Mouse (Mus musculus) heart, postnatal 10 days (tissue): ENCODE data around the gene Ash1l. TPM values are rescaled to one million over a fixed set of nuclear protein-coding genes. Genes with fewer than 3 reads are reported as not detected.

Experiments used
- DNase-seq, 2 experiments: peaks; one replicate each; pipeline ENCODE4 v3.0.0; 2021
- intact Hi-C: fragments of 180-260 bp; cut with DNase I; formaldehyde crosslinking; loops from one replicate; pipeline ENCODE4 v1.15.1; 2025
- total RNA-seq, 2 experiments: library from RNA; stranded (reverse); gene quantifications; 2 replicates each; pipeline ENCODE4 v1.2.3; 2021

The Ash1l gene
- total RNA-seq, 2 experiments from 2014 or later: 45.4 to 46.0 TPM

DNA sequence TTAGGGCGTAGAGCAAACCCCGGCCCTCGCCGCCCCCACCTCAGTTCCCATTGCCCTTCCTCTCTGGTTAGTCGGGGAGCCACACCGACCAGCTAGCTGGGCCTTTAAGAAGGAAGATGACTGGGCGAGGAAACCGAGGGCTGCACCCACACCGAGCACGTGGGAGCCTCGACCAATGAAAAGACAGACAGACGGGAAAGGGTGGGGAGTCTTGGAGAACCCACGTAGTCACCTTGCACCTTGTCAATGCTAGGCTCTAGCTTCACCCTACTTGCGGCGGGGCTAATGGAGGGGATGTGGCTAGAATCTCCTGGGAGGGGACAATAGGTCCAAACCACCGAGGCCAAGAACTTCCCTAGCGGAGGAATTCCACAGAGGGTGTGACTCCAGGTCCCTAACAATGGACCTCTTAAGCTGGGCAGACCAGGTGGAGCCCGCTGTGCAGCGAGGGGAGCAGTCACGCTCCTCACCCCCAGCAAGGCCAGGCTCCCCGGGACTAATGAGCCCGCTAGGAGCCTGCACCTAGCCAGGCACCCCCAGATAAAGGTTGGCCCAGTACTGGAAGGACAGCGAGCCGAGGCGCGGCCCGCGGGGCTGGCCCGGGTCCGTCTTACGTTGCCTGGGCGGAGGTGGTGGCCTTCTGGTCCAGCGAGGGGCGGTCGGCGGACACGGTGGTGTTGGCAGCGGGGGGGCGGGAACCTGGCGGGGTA, 139.6 kb downstream of the Ash1l start:
- peak; percentile 91 for DNase-seq
- intact Hi-C loops: loop anchor here (1.0 to 5.0 kb wide), 2 partner anchors 67 to 126 kb away; no protein-coding TSS in a partner anchor

GRCm38 (mm10) chr3:89090694-89091655, 140.6 kb downstream of the Ash1l start:
- DNase-seq: peak; percentile 85 to 88
- intact Hi-C loops: loop anchor here (1.0 to 5.0 kb wide), 2 partner anchors 66 to 125 kb away; no protein-coding TSS in a partner anchor

DNA sequence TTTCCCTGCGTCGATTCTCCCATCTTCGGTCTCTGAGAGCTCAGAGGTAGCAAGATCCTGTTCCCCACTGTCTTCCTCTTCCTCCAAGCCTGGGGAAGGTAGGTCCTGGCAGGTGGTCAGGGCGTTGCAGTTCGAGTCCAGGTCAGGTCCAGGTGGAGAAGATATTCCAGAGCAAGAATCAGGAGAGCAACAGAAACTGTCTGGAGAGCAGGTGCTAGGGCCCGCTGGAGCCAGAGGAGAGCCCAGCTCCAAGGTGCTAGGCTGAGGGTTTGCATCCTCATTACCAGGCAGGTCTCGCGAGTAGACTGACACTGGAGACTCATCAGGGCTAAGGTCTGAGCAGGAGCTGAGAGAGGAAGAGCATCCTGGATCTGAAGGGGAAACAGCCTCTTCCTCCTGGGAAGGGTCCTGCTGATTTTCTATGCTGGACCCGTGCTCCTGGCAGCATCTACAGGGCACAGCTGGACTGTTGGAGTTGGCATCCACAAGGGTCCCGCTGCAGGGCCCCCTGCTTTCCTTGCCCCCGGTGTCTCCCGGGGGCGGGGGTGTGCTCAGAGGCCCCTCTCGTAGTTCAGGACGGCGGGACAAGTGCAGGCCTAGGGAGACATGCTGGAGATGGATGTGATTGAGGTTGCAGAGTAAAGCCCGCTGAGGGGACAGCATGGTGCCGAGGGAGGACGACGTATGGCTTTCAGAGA, 141.5 kb downstream of the Ash1l start:
- DNase-seq: no peak
- intact Hi-C loops: loop anchor here (5.0 kb wide), 1 partner anchor 65 kb away; no protein-coding TSS in a partner anchor

DNA sequence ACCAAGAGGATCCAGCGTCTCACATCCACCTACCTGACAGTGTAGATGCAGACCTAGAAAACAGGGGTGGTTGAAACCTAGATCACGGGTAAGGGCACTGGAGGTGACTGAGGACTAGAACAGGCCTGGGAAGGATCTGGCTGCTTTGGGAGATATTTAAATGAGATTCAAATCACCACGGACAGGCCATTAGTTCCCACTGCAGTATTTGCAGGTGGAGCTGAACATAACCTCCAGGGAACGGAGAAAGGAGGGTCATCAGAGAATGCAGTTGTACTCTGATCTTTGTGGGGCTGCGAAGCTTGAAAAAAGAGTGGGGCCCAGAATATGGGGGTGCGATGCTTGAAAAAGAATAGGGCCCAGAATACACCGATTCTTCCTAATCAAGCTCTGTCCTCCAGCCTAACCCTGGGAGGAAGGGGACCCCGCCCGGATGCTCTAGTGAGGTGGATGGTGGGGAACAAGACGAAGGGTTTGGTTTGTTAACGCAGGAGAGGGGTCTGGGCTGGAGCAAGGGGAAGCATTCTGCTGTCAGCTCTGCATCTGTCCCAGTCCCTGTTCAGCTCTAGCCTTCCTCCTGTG, 142.2 kb downstream of the Ash1l start:
- DNase-seq: no peak
- intact Hi-C loops: loop anchor here (5.0 kb wide), 1 partner anchor 65 kb away; no protein-coding TSS in a partner anchor

DNA sequence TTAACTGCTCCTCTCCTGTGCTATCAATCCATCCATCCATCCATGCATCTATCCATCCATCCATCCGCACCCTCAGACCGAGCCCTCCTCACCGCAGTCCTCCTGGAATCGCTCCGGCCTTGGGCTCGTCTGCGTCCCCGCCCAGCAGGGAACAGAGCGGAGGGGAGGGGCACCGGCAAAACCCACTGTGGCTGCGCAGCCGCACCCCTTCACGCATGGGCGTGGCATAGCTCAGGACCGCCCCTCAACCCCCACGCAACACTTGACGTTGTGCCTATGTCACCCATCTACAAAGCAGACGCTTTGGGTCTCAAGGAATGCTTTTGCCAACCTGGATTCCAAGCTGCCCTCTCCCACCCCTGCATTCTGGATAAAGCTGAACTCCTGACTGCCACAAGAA, 142.8 kb downstream of the Ash1l start, which contains the start of gene Rusc1:
TSS of gene Rusc1 (minus strand) at position 137 of the 400 bp plus-strand sequence.
- DNase-seq: peak; percentile 84 to 87
- intact Hi-C loops: loop anchor here (5.0 kb wide), 1 partner anchor 64 kb away; no protein-coding TSS in a partner anchor

GRCm38 (mm10) chr3:89094021-89094420, 143.6 kb downstream of the Ash1l start:
- no peak for DNase-seq
- intact Hi-C loops: loop anchor here (5.0 kb wide), 1 partner anchor 63 kb away; no protein-coding TSS in a partner anchor

GRCm38 (mm10) chr3:89100811-89101210, 150.4 kb downstream of the Ash1l start, which contains the start of gene Gm43738:
Gene Gm43738, minus strand, starts transcription at chr3:89101099.
- intact Hi-C loops: loop anchor here (10.0 kb wide), 1 partner anchor 204 kb away; no protein-coding TSS in a partner anchor
- DNase-seq: no peak

GRCm38 (mm10) chr3:89101459-89101811, 151.0 kb downstream of the Ash1l start:
- intact Hi-C loops: loop anchor here (10.0 kb wide), 1 partner anchor 203 kb away; no protein-coding TSS in a partner anchor
- DNase-seq: no peak

DNA sequence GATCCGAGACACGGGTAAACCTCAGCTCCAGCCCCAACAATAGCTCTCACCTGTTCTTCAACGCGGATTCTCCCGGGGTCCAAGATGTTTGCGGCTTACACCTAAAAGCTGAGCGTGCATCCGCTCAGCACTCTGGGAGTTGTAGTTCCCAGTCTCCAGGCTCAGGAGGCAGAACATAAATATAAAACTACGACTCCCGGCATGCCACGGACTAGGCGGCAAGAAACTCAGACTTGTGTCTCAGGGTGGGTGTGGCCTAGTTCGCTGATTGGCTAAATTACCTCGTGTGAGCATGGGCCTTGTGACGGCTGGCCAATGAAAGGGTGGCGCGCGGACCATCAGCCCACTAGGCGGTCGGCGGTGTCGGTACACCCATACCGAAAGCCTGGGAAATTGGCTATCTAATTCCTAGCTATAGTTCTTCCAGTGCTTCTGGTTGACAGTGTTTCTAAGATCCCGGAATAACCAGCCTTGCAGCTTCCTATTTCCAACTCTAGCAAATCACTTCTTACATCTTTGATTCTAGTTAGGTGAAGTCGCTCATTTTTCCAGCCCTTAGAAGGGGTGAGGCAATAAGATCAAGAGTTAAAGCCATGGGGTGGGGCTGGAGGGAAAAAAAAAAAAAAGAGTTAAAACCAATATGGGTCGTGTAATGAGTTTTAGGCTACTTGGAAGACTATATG, 151.5 kb downstream of the Ash1l start, which contains the start of gene Fdps:
TSS of gene Fdps (minus strand) at position 148 of the 683 bp plus-strand sequence.
- intact Hi-C loops: loop anchor here (10.0 kb wide), 1 partner anchor 203 kb away; no protein-coding TSS in a partner anchor
- peak; percentile 97 to 98 for DNase-seq

DNA sequence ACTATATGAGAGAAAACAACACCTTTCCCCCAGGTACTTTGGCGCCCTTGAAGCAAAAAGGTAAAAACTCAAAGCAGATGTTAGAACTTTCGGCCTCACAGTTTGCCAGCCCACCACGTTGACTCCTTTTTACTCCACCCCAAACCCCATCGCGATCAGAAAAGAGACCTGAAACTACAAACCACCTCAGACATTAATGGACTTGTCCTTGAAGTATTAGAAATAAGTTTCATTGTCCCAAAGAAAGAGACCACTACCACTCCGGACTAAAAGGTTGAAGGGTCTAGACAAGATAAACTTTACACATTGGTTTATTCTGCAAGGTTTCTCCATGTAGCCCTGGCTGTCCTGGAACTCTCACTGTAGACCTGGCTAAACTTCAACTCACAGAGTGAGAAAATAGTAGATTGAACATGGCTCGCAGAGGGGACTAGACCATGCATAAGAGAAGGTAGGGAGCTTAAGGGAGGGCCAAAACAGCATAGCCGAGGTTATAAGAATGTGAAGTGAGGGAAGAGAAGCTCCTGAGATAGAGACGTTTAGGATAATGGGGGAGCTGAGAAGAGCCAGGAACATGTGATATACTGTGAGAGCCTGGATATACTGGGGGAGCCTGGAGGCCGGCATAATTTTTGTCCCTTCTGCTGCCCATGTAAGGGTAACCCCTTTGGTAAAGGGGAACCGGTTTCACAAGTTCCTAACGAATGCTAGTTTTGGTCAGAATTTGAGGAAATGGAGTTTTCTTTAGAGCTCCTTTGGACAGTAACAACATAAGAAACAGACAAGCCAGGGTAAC, 152.3 kb downstream of the Ash1l start:
- intact Hi-C loops: loop anchor here (10.0 kb wide), 1 partner anchor 202 kb away; no protein-coding TSS in a partner anchor
- no peak for DNase-seq

- intact Hi-C loops: loop anchor here (10.0 kb wide), 1 partner anchor 202 kb away; no protein-coding TSS in a partner anchor
- DNase-seq: no peak
Measured at GRCm38 (mm10) chr3:89103291-89103595, 152.8 kb downstream of the Ash1l start.

- intact Hi-C loops: loop anchor here (10.0 kb wide), 1 partner anchor 198 kb away; no protein-coding TSS in a partner anchor
- no peak for DNase-seq
Measured at GRCm38 (mm10) chr3:89106881-89107280, 156.5 kb downstream of the Ash1l start.

DNA sequence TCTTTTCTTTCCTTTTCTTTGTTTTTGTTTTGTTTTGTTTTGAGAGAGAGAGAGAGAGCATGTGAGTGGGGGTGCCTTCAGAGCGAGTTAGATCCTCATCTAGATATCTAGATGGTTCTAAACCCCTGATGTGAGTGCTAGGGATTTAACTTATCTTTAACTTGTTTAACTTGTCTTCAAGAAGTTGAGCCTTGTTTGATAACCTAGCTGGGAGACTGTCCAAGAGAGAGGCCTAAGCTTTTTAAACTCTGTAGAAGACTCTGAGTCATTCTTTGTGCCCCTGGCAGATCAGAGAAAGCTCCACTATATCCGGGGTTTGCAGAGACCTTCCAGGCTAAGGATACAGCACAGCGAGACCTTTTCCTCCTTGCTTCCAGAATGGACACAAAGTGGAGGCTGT, 157.1 kb downstream of the Ash1l start:
- no peak for DNase-seq
- intact Hi-C loops: loop anchor here (10.0 kb wide), 1 partner anchor 197 kb away; no protein-coding TSS in a partner anchor

- intact Hi-C loops: loop anchor here (10.0 kb wide), 1 partner anchor 197 kb away; no protein-coding TSS in a partner anchor
- DNase-seq: no peak
Measured at GRCm38 (mm10) chr3:89108146-89108545, 157.7 kb downstream of the Ash1l start.

- intact Hi-C loops: no loop called here
- no peak for DNase-seq
Measured at GRCm38 (mm10) chr3:89113058-89113457, 162.6 kb downstream of the Ash1l start.

DNA sequence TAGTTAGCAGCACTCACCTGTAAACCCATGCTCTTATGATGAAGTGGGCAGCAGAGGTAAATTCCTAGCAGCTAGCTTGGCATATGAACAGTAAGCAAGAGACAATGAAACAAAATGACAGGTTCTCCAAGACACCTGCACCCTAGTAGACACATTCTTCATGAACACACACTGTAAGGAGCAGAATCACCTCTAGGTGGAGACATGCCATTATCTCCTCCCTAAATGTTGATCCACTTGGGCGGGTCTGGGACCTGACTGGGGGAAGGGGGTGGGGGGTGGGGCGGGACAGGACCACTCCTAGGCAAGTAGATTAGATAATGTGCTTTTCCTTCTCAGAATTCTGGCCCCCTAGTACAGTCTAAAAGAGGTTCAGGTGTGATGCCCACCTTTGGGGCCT, 165.1 kb downstream of the Ash1l start:
- intact Hi-C loops: loop anchor here (1.0 to 2.0 kb wide), 2 partner anchors 43 to 101 kb away; no protein-coding TSS in a partner anchor

DNA sequence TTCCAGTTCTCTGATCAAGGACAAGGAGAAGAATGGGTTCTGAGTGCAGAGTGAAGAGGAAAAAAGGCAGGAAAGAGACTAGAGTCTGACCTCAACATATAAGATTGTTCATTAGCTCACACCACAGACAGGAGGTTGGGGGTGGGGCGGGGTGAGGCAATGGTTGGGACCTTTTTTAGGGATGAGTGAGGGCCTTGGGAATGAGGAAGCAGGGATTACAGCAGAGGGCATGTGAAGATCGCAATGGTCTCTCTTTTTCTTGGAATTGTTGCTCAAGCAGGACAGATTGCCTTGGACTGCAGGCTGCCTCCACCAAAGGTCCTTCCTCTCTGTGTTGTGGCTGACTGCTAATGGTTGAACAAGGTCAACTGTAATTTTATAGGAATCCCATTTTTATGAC, 172.9 kb downstream of the Ash1l start:
- DNase-seq: peak; percentile 61 to 67
- intact Hi-C loops: no loop called here

More for the DNA sequence above, 165.1 kb downstream of the Ash1l start:
- DNase-seq: peak; percentile 31 to 43

DNA sequence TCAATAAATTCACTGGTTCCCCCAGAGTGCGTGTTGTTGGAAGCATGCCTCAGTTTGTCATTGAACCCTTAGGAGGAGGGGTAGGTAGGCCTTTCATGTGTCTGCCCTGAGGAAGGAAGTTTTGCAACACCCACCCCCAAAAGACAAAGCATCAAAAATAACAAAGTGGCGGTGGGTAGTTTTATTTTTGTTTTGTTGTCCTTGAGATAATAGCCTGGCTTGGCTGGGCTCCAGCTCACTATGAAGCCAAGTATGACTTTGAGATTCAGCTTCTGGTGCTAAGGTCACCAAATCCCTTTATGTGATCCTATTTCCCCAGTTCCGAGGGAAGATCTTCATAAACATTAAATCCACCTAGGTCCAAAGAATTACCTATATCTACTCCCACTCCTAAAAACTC, 173.8 kb downstream of the Ash1l start:
- intact Hi-C loops: no loop called here
- peak; percentile 55 to 64 for DNase-seq
